Mouse (Mus musculus) spleen, adult 2 months (tissue): Measurements from ENCODE around the gene Cmtm3.

Source experiments
- CTCF ChIP-seq: fragments of 200-500 bp; IDR thresholded peaks from 2 replicates; pipeline ENCODE4 v1.5.1; 2011; ENCODE audit warnings: mild to moderate bottlenecking, inconsistent platforms; ENCODE audit not compliant: insufficient read depth, insufficient read length, insufficient replicate concordance; ENCODE audit errors: extremely low read depth
- POLR2A ChIP-seq: fragments of 200-500 bp; IDR thresholded peaks from 2 replicates; pipeline ENCODE4 v1.6.1; 2011; ENCODE audit warnings: low read depth, low read length, inconsistent platforms

- TF ChIP-seq POLR2A (no peak), CTCF (no peak)
Observed at GRCm38 (mm10) chr8:104374269-104374668, 35.1 kb downstream of the Cmtm3 start.
